Mouse (Mus musculus): Measurements from ENCODE around the gene Anapc11.

Anapc11 gene

DNA sequence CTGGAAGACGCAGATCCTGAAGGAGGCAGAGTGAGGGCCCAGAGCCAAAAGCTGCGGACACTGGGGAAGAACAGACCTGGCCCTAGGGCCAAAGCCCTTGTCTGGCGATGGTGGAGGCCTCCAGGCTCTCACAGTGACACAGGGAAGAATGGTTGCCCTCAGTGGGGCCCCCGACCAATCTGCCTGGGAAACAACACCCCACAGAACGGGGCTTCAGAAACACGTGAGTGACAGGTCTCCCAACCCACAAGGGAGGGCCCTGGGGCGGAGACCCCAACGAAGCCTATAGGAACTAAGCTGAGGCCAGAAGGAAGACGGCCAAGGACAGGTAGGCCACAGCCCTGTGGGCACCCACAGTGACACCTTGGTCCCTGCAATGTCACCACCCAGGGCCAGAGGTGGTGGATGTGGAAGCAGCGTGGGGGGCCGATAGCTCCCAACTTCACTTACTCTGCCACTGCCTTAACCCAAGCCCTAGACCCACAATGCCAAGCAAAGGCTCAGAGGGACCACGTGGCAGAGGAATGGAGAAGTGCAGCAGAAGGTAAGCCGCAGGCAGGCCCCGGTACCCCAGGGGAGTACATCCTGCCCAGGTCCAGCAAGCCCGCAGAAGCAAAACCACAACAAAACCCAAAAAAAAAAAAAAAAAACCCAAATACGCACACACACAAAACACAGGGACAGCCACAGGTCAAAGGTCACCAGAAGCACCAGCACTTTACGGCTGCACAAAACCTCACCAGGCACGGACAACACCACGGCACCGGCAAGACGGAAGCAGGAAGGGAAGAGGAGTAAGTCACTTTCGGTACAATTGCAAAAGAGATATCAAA lies 29.5 kb downstream of the Anapc11 start:
- DNase-seq (ENCODE audit: low read depth, low spot score), result peak; percentile 87

DNA sequence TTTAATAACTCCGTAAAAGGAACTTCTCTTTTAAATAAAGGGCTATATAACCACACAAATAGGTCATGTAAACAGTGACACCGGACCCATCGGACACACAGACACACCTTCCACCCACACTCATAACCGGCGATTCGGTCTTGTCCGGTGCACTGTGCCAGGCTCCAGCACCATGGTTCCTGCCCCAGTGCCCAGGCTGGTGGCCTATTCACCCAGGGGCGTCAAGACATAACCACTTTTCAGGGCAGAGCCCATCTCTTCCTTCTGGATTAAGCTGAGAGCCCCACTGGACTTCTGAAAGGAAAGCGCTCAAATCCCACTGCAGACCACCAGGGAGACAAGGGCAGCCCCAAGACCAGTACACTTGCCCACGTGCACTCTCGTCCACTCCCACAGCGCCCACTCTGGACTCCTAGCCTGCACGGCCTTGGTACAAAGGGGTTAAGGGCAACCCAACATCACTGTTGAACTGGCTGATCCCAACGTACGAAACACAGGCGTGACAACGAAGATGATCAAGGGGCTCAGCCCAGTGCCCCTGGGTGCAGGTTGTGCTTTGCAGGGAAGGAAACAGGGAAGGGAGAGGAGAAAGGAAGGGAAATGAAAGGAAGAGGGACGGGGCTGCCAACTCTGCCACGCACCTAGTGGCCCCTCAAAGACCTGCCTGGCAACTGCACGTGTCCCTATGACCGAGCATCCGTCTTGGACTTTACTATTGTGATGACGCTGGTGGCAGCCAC lies 30.6 kb downstream of the Anapc11 start:
- peak; percentile 40 for DNase-seq (ENCODE audit: low read depth, low spot score)

DNA sequence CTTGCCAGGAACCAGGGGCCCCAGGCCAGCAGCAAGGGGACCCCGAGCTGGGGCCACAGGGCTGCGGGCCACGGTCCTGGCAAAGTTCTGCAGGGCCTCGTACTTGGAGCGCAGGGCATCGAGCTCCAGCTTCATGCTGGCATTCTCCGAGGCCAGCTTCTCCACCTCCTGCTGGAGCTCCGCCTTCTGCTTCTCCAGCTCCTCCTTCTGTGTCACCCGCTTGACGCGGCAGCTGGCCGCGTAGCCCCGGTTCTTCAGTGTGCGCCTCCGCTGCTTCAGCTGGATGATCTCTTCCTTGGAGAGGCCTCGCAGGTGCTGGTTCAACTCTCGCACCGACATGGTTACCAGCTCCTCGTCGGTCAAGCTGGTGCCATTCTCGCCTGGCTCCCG lies 31.1 kb downstream of the Anapc11 start:
- peak; percentile 88 for DNase-seq (ENCODE audit: low read depth, low spot score)

DNA sequence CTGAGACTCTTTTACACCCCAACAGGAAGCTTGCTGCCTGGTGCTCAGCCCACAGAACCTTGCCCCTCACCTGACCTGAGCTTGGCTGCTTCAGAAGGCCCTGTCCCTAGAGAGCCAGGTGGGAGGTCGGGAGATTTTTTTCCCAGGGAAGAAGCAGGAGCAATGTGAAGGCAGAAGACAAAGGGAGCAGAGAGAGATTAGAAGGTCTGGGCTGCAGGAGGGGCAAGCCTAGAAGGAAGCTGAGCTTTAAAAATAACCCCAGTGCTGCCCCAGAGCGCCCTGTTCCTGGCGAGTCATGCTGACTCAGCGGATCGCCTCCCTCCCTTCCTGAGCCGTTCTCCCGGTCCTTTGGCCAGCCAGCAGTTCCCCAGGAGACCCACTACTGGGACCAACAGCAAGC lies 31.7 kb downstream of the Anapc11 start:
- peak; percentile 63 for DNase-seq (ENCODE audit: low read depth, low spot score)

DNA sequence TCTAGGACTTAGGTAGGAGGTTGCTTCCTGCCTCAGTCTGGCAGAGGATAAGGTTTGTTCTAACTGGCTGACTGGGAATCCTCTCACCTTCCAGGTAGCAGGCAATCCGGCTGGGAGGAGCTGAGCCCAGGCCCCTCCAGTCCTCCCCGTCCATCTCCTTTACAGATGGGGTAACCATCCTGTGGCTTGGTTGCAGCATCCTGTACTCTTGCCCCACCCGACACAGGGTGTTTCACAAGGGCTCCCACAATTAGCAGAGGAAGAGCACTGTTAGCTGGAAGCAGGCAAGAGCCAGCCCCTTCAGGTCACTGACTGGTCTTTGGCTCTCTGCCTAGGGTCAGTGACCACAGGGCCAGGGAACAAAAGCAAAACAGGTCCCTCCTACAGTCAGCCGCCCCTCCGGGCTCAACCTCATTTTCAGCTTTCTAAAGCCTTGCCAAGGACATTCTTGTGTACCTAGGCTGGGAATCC lies 32.2 kb downstream of the Anapc11 start:
- no peak for DNase-seq (ENCODE audit: low read depth, low spot score)

DNA sequence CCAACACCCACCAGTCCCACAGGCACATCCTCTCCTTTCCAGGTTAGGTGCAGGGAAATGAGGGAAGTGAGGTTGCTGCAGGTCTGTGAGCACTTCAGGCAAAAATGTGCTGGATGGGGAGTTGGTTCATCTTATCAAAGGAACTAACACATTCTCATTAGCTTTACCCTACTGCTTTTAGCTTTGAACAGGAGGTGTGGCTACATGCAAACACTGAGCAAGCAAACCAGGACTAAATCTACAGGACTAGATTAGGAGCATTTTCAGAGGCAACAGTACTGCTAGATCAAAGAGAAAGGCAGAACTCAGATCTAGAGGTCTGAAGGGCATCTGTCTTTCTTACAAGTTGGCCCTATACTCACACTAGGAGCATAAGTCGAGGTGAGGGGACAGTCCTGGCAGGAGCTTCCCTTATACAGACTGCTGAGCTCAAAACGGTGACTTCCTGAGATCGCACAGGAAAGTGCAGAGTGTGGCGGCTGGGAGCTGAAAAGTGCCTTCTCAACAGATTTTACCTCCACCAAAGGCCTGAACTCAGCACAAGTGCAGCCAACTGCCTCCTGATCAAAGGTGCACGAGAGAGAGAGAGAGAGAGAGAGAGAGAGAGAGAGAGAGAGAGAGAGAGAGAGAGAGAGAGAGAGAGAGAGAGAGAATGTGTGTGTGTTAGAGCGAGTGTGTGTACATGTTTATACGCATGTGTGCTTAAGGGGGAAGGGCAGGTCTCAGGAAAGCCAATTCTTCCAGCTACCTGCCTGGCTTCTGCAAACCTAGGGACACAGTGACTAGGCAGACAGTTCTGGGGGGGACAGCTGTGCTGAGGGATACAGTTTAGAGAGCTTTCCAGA lies 32.9 kb downstream of the Anapc11 start:
- DNase-seq (ENCODE audit: low read depth, low spot score), result peak; percentile 77

DNA sequence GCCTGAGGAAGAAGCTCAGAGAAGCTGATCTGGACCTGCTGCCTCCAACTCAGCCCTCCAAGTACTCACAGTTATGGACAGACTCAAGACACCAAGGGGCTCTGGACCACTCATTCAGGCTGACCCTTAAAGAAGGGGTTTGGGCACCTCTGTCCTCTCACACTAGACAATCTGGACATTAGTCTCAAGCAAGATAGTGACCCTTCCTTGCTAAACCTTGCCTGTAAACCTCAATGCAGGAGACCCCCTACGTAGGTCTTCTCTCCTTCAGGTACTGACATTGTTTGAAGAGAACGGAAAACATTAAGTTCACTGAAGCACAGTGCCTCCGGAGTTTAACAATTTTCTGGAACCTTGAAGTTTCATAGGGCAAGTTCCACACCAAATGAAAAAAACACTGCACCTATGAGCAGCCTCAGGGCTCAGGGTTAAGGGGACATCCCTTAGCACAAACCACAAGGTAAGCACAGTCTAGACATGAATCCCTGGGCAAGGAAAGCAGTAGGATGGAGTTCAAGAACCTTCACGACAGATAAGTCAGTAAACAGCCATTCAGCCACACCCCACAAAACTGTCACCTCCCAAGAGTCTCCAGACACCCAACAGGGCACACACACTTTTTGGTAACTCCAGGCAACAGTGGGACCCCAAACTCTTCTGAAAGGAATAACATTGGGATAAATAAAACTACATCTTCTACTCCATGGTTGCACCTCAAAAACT lies 33.7 kb downstream of the Anapc11 start:
- peak; percentile 59 for DNase-seq (ENCODE audit: low read depth, low spot score)

DNA sequence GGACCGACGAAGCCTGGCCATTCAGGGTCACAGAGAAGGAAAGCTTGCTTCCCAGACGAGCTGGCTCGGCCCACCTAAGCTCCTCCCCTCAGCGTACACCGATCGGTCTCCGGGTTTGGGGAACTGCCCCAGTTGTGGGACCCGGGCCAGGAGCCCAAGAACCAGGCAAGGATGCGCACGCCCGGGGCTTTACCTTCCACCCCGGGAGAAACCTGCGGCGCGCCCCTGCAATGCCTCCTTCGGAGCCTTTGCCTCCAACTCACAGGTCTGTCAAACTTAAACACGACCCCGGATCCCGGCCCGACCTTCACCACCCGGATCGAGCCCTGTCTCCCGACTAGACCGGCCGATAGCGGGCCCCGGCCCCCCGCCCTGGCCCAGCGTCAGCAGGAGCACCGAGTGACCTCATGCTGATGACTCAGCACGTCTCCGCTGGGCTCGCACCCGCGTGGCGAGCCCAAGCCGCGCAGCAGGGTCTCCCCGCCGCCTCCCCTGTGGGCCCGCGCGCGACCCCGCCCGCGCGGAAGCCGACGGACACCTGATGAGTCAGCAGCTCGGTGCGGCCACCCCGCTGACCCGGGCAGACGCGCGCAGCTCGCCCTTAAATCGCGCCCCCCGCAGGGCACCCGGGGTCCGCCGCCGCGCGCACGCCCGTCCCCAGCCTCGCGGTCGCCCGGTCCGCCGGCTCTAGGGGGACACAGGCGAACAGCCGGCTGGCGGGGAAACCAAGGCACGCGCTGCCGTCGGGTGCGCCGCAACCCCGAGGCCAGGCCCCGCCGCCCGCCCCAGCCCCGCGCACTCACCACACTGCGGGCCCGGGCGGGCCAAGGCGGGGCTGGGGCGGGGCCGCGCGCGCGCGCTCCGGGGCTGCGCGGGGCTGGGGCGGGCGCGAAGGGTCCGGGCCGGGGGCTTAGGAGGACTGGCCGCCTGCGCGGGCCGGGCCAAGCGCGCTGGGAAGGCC lies 34.6 kb downstream of the Anapc11 start:
- peak; percentile 80 for DNase-seq (ENCODE audit: low read depth, low spot score)

DNA sequence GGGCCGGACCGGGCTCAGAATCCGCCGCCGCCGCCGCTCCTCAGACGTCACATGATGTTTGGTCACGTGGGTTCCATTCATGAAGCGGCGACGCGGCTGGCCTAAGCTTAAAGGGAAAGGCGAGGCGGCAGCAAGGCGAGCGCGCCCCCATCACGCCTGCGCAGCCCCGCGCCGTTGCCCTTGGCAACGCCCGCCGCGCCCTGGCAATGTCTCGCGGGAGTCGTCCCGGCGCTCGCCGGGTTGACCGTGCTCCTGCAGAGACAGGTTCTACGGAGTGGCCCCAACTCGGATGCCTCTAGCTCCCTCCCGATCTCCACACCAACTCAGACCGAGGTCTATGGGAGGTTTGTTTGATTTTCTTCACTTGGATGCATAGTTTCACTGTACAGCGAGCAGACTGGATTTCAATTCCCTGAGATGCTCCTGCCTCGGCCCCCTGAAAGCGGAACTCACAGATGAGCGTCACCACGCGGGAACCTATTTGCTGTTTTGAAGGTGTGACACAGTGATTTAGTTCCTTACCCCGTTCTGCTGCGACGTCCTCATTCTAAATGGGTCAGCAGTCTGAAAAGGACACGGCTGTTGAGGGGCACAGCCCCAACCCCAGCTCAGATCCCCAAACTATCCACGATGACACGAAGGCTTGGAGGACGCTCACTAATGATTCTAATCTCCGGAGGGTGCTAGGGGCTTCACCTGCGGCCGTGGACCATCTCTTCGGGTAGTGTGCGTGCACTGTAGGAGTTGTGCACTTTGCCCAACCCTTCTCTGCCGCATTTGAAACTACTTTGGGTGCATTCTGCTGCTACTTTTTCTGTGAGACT lies 35.5 kb downstream of the Anapc11 start, which contains the start of gene Mafg:
Gene Mafg, minus strand, starts transcription at position 81 of the 824 bp plus-strand sequence.
- DNase-seq (ENCODE audit: low read depth, low spot score), result peak; percentile 97

DNA sequence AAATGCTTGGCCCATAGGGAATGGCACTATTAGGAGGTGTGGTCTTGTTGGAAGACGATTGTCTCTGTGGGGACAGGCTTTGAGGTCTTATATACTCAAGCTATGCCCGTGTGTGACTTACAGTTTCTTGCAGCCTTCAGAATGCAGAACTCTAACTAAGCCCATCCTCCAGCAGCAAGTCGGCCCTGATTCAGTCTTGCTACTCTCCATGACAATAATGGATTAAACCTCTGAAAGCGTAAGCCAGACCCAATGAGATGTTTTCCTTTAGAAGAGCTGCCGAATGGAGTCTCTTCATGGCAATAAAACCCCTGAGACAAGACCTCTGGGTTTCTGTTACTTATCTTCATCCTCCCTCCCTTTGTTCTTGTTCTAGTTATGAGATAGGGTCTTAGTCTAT lies 36.6 kb downstream of the Anapc11 start:
- peak; percentile 48 for DNase-seq (ENCODE audit: low read depth, low spot score)

DNA sequence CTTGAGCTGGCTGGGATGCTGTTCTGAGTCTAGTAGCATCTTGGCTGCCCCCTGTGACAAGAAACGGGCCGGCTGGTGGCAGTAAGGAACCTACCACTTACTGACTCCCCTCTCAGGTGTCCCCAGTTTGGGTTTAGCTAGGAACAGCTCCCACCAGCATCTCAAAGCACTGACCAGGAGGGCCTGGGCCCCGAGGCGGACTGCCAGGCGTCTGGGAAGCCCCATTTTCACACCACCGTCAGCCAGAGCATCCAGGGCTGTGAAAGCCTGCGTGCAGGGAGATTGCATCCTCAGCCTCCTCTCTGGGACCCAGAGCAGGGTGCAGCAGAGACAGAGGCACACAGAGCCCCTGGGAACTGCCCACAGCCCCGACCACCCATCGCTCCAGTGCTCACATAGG lies 43.0 kb downstream of the Anapc11 start:
- no peak for DNase-seq (ENCODE audit: low read depth, low spot score)

DNA sequence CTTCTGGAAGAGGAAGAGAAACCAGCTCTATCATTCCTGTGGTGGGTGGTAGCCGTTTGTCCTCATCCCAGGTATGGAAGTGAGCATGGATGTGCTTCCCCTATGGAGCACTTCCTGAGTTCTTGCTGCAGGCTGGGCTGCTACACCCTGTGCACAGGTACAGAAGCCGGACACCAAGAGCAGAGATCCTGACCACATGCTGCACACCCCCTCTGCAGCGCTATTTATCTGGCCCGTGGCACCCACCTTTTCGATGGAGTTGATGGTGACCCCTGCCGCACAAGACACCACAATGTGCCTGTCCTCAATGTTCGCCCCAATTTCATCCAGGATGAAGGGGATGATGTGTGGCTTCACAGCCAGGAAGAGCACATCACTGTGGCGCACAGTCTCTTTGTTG lies 43.6 kb downstream of the Anapc11 start:
- DNase-seq (ENCODE audit: low read depth, low spot score), result peak; percentile 33

DNA sequence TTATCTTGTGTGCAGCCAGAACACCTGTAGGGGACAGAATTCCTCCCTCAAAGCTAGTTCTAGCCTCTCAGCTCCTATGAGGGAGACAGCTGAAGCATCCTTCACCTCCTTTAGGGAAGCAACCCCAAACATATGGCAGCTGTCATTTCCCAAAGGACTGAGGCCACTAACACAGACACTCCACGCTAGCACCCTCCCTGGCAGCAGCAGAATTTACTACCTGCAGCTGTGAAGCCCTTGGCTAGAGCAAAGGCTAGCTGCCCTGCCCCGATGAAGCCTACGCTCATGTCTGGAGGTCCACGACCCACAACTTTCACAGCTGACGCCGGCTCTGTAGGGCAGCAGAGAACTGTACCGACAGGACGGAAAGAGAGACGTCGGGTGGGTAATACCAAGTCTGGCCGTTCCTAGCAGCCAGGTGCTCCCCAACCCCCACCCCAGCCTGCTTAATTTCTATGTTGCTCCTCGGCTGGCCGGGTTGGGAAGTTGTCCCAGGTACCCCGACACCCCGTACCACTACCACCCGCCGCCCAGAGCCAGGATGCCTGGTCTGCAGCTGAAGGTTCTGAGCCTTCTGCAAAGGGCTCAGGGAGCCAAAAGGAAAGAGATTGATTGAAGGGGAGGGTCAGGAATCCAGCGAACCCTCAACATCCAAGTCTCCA lies 44.8 kb downstream of the Anapc11 start:
- no peak for DNase-seq (ENCODE audit: low read depth, low spot score)

DNA sequence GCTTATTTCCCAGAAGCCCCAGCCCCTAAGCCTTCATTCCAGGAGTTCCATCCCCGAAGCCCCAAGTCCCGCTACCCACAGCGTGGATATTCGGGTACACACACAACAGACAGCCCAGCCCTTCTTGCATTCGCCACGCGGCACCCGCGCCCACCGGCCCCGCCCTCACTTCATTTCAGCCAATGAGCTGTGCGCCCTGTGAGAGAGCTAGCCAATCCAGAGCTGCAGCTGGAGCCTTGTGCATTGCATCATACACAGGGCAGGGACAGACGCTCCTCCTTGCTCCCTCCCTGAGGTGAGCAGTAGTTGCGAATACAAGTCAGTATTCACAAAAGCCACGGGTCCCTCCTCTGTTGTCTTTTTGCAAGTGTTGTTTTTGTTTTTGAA lies 45.4 kb downstream of the Anapc11 start, which contains the start of gene Pycr1:
Gene Pycr1, minus strand, starts transcription at position 169 of the 387 bp plus-strand sequence.
- DNase-seq (ENCODE audit: low read depth, low spot score), result peak; percentile 96

DNA sequence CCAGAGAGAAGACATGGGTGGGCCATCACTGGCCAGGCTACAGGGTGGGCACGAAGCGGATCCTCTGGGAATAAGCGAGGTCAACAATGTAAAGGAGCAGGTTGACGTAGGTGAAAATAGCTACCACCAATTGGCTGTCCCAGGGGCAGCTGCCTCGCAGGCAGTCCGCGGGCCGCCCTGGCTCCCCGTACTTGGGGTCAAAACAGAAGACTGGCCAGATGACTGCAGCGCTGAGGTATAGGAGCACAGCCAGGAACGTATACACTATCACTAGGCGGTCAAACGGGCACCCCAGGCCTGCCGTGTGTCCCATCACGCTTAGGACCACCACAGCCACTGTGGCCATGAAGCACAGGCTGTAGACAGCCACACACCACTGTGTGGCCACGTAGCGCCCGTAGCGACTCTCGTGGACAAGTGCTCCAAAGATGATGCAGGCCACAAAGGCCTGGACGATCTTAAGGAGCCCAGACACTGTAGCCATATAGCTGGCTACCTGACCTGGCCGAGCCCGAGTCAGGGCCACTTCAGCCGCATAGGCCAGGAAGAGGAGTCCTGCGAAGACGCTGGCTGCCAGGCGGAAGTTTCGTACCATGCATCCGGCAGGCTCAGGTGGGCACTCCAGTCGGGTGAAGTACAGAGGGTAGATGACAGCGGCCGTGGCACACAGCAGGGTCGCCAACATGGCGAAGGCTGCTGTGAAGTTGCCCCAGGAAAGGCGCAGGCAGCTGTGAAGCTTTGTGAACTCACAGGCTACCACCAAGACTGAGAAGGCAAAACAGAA lies 49.0 kb downstream of the Anapc11 start:
- no peak for DNase-seq (ENCODE audit: low read depth, low spot score)

DNA sequence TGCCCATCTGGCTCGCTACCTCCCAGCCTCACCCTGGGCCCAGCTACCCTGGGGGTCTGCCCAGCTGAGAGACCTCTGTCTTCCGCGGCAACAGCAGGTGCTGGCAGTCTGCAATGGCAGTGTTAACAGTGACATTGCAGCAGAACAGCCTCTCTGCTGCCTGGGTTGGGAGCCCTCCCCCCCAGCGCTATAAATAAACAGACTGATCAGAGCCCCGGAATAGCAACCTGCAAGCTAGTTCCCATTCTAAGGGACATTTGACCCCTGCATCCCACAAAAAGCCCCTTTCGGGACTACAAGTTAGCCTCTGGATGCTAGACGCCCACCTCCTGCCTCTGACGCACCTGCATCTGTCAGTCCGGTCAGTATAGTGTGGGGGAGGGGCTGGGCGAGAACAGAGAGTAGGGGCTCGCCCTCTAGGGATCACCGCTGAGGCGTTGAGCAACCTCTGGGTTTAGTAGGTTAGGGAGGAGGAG lies 49.8 kb downstream of the Anapc11 start, which contains the start of gene Myadml2:
Gene Myadml2, minus strand, starts transcription at position 158 of the 476 bp plus-strand sequence.
- DNase-seq (ENCODE audit: low read depth, low spot score), result peak; percentile 92

DNA sequence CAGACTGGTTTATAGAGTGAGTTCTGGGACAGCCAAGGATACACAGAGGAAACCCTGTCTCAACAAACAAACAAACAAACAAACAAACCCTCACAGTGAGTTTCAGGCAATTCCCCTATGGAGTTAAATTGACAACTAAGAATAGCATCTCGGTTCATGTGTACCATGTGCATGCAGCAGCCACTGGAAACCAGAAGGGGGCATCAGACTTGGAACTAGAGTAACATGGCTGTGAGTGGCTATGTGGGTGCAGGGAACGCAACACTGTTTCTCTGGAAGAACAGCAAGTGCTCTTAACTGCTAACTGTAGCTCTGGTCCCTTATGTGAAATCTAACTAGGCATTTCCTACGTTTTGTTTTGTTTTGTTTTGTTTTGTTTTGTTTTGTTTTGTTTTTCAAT lies 53.7 kb downstream of the Anapc11 start:
- DNase-seq (ENCODE audit: low read depth, low spot score), result peak; percentile 32
